Mouse (Mus musculus): ENCODE measurements around the gene Syt2.

GRCm38 (mm10) chr1:134680617-134681016 is 34.1 kb downstream of the Syt2 start:
- TF ChIP-seq POLR2A (IDR thresholded peaks at IDR 0.05; ENCODE audit: borderline replicate concordance, extremely low read depth, low read depth, low read length) (no peak), CTCF (IDR thresholded peaks at IDR 0.05; ENCODE audit: insufficient read depth, low read length) (no peak)
